Mouse (Mus musculus): ENCODE results near the gene 2810408A11Rik. TPM values are rescaled to one million over a fixed set of nuclear protein-coding genes. Genes with fewer than 3 reads are reported as not detected.
A peak's percentile ranks its signal among the peaks of the same experiment; 100 is the strongest.

The 2810408A11Rik gene
- total and polyA plus RNA-seq, 3 experiments = 0.81 to 1.3 TPM; not detected in 1

GRCm38 (mm10) chr11:69921114-69922011, 20.6 kb upstream of the 2810408A11Rik start, which contains the start of gene Eif5a (continued):
- TF ChIP-seq POLR2A (IDR thresholded peaks at IDR 0.05; ENCODE audit: control insufficient read depth in 1 of 2, insufficient read depth in 1 of 2, low read depth in 1 of 2, low read length in 2 of 2, poor library complexity in 1 of 2) (peak; percentile 95 to 99), JUND (IDR thresholded peaks at IDR 0.05; ENCODE audit: low read depth, low read length) (no peak), USF2 (IDR thresholded peaks at IDR 0.05; ENCODE audit: borderline replicate concordance in 1 of 2, insufficient read depth in 1 of 2, low read depth in 1 of 2, low read length in 2 of 2) (peak; percentile 67 to 86; a peak in 3 of 4 replicates), MYC (IDR thresholded peaks at IDR 0.05; ENCODE audit: low read depth, low read length) (peak; percentile 100)

GRCm38 (mm10) chr11:69920266-69921031, 19.7 kb upstream of the 2810408A11Rik start:
- H3K9ac ChIP-seq (ENCODE audit: control insufficient read depth, low read depth, low read length, poor library complexity, severe bottlenecking) = peak overlapping the region; percentile 83
- peaks cover 22 to 54% of the 10 kb centered on the region in 2 experiments for H3K36me3 ChIP-seq (ENCODE audit: control insufficient read depth in 1 of 2, insufficient read depth in 2 of 2, low read length in 2 of 2)
- H3K4me3 ChIP-seq (ENCODE audit: control insufficient read depth in 1 of 2, insufficient read depth in 1 of 2, low read depth in 2 of 2, low read length in 2 of 2) = peak overlapping the region; percentile 73 to 96
- no peaks in the 10 kb centered on the region for H3K27me3 ChIP-seq (ENCODE audit: control insufficient read depth in 1 of 2, insufficient read depth in 2 of 2, low read length in 2 of 2)
- no peaks in the 10 kb centered on the region for H3K9me3 ChIP-seq (replicated peaks; ENCODE audit: insufficient read depth, low read length)
- peaks cover 13 to 43% of the 10 kb centered on the region in 2 experiments for H3K4me1 ChIP-seq (ENCODE audit: control insufficient read depth in 1 of 2, insufficient read depth in 2 of 2, low read length in 2 of 2)
- peak; percentile 56 for DNase-seq (ENCODE audit: low read depth, low spot score)
- H3K27ac ChIP-seq (ENCODE audit: control insufficient read depth, low read depth, low read length) = peak overlapping the region; percentile 80
- peaks cover 48% of the 10 kb centered on the region for H3K79me2 ChIP-seq (ENCODE audit: control insufficient read depth, insufficient read depth, low read length, poor library complexity)
- TF ChIP-seq ZNF384 (IDR thresholded peaks at IDR 0.05; ENCODE audit: low read depth, low read length) (no peak), MAFK (IDR thresholded peaks at IDR 0.05; ENCODE audit: borderline replicate concordance, low read depth, low read length) (no peak), NRF1 (IDR thresholded peaks at IDR 0.05; ENCODE audit: insufficient read depth, low read depth, low read length, poor library complexity, severe bottlenecking) (no peak), USF1 (IDR thresholded peaks at IDR 0.05; ENCODE audit: low read depth, low read length) (peak; percentile 49; the same call in 1 of the 2 replicates), ZKSCAN1 (IDR thresholded peaks at IDR 0.05; ENCODE audit: low read depth, low read length) (no peak), KAT2A (conservative IDR thresholded peaks at IDR 0.05; ENCODE audit: low read depth, low read length) (no peak), MAX (IDR thresholded peaks at IDR 0.05; ENCODE audit: low read length) (peak; percentile 87), ZC3H11A (IDR thresholded peaks at IDR 0.05; ENCODE audit: low read depth, low read length) (no peak), CHD1 (IDR thresholded peaks at IDR 0.05; ENCODE audit: low read depth, low read length) (no peak), BHLHE40 (IDR thresholded peaks at IDR 0.05; ENCODE audit: borderline replicate concordance, low read depth, low read length) (peak; percentile 61), POLR2A (IDR thresholded peaks at IDR 0.05; ENCODE audit: control insufficient read depth in 1 of 2, insufficient read depth in 1 of 2, low read depth in 1 of 2, low read length in 2 of 2, poor library complexity in 1 of 2) (no peak), RCOR1 (IDR thresholded peaks at IDR 0.05; ENCODE audit: low read depth, low read length) (no peak), UBTF (IDR thresholded peaks at IDR 0.05; ENCODE audit: borderline replicate concordance, insufficient read depth, low read depth, low read length) (no peak), USF2 (IDR thresholded peaks at IDR 0.05; ENCODE audit: borderline replicate concordance in 1 of 2, insufficient read depth in 1 of 2, low read depth in 1 of 2, low read length in 2 of 2) (no peak), JUND (IDR thresholded peaks at IDR 0.05; ENCODE audit: low read depth, low read length) (no peak), SIN3A (IDR thresholded peaks at IDR 0.05; ENCODE audit: low read length) (no peak), SMC3 (IDR thresholded peaks at IDR 0.05; ENCODE audit: low read depth, low read length) (peak; percentile 9; the same call in 1 of the 2 replicates), E2F4 (IDR thresholded peaks at IDR 0.05; ENCODE audit: borderline replicate concordance, low read depth, low read length) (no peak), POLR2AphosphoS2 (IDR thresholded peaks at IDR 0.05; ENCODE audit: low read length) (no peak), MEF2A (IDR thresholded peaks at IDR 0.05; ENCODE audit: extremely low read depth, insufficient replicate concordance, low read depth, low read length, poor library complexity, severe bottlenecking) (no peak), RAD21 (IDR thresholded peaks at IDR 0.05; ENCODE audit: low read depth, low read length) (no peak), TAL1 (IDR thresholded peaks at IDR 0.05; ENCODE audit: low read length) (no peak), ELF1 (IDR thresholded peaks at IDR 0.05; ENCODE audit: low read depth, low read length) (no peak), ETS1 (IDR thresholded peaks at IDR 0.05; ENCODE audit: low read depth, low read length) (no peak; the same call in 1 of the 2 replicates), MYB (IDR thresholded peaks at IDR 0.05; ENCODE audit: low read depth, low read length) (no peak), HCFC1 (IDR thresholded peaks at IDR 0.05; ENCODE audit: low read depth, low read length) (no peak), POLR2AphosphoS5 (IDR thresholded peaks at IDR 0.05; ENCODE audit: borderline replicate concordance, low read depth, low read length) (peak; percentile 9; the same call in 1 of the 2 replicates), MYC (IDR thresholded peaks at IDR 0.05; ENCODE audit: low read depth, low read length) (peak; percentile 87), MAZ (IDR thresholded peaks at IDR 0.05; ENCODE audit: low read depth, low read length) (no peak)
